Mouse (Mus musculus) midbrain, embryonic 10.5 days (tissue): ENCODE results near the gene Rasl10b. TPM values are rescaled to one million over a fixed set of nuclear protein-coding genes. Genes with fewer than 3 reads are reported as not detected.

Experiments used
- DNase-seq: peaks from one replicate; pipeline ENCODE4 v3.0.0-alpha.2; 2017; ENCODE audit warnings: low spot score
- H3K27ac ChIP-seq: fragments of 300-500 bp; sonication (generic); replicated peaks from 2 replicates; pipeline ENCODE4 v1.5.1; 2016; ENCODE audit warnings: mild to moderate bottlenecking
- H3K27me3 ChIP-seq: fragments of 300-500 bp; sonication (generic); 2 replicates; pipeline ENCODE4 v1.6.1; 2016; ENCODE audit warnings: low read depth, mild to moderate bottlenecking; ENCODE audit not compliant: poor library complexity, severe bottlenecking
- H3K36me3 ChIP-seq: fragments of 300-500 bp; sonication (generic); 2 replicates; pipeline ENCODE4 v1.6.1; 2016; ENCODE audit warnings: mild to moderate bottlenecking, moderate library complexity
- H3K4me1 ChIP-seq: fragments of 300-500 bp; sonication (generic); 2 replicates; pipeline ENCODE4 v1.6.1; 2016
- H3K4me3 ChIP-seq: fragments of 300-500 bp; sonication (generic); 2 replicates; pipeline ENCODE4 v1.5.1; 2016; ENCODE audit warnings: mild to moderate bottlenecking, moderate library complexity
- H3K9me3 ChIP-seq: fragments of 300-500 bp; sonication (generic); replicated peaks from 2 replicates; pipeline ENCODE4 v1.6.1; 2016; ENCODE audit warnings: mild to moderate bottlenecking
- WGBS: fragments of 180-500 bp; shearing (Covaris S2); methylation state at CpG from one replicate; pipeline ENCODE4 v1.1.7; 2016; 5-methylcytosine and 5-hydroxymethylcytosine counted together
- polyA plus RNA-seq: library from polyadenylated mRNA; unstranded; fragments of >200 nt; fragmentation: Nextera tagmentation; extraction: Ambion mirVana; gene quantifications from 2 replicates; pipeline ENCODE4 v1.2.1, GENCODE M21; 2016

Gene Rasl10b
- polyA plus RNA-seq: 3.9 and 6.5 TPM in 2 replicates

DNA sequence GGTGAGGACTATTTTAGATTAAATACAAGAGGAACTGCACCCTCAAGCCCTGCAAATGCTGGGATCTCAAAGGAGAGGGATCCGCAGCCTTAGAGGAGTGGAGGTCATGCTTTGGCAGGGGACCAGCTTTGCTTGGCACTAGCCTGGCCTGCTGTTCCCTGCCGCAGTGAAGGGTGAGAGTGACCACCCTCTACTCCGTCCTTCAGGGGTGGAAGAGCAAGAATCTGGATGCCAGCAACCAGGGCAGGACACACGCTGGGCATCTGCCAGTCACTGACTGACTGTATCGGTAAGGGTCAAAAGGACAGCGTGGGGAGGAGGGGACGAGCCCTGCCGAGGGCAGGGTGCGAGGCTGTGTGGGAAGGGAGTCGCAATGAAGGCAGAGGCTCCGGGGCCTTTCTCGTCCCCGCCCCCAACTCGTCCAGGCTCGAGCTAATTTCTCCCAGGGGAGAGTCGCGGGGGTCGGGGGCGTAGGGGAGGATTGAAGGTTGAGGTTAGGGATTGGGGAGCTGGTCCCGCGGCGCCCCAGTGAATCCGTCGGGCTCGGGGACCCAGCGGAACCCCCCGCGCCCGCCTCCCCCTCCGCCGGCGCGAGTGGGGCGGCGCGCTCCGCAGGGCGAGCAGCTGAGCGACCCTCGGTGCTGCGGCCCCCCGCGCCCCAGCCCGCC, at the start of gene Rasl10b:
TSS of gene Rasl10b (plus strand) at position 51 of the 668 bp plus-strand sequence.
- 2% methylated on average over 41 of the region's 44 CpGs for WGBS

DNA sequence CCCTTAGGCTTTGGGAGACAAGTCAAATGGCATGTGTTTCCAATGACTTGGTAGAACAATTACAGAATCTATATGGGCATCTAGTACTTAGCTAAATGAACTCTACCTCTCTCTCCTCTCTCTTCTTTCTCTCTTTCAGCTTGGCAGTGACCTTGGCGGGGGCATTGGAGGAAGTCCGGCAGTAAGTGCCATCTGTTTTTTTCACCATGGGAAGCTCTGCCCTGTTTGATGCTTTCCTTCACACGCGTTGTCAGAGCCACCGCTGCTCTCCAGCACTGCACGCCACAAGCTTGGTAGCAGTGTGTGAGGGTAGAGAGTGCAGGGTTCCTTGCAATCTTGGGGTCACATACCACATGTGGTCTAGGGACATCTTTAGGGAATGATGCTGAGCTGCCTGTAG, 44.3 kb upstream of the Rasl10b start:
- Histone ChIP-seq H3K27ac (no peak overlapping the region), H3K27me3 (no peaks in the 10 kb centered on the region), H3K36me3 (peaks cover 64% of the 10 kb centered on the region), H3K4me1 (no peaks in the 10 kb centered on the region), H3K9me3 (no peaks in the 10 kb centered on the region), H3K4me3 (no peak overlapping the region)
- no peak for DNase-seq
- 96% methylated on average over 6 of the region's 6 CpGs for WGBS

More for the DNA sequence above, at the start of gene Rasl10b:
- peak; percentile 55 for DNase-seq
- Histone ChIP-seq H3K4me3 (peak within 1 kb of the TSS; percentile 91), H3K27me3 (peaks cover 39% of the 10 kb centered on the region), H3K27ac (peak within 1 kb of the TSS; percentile 91), H3K36me3 (peaks cover 5% of the 10 kb centered on the region), H3K4me1 (peaks cover 29% of the 10 kb centered on the region), H3K9me3 (no peaks in the 10 kb centered on the region)

DNA sequence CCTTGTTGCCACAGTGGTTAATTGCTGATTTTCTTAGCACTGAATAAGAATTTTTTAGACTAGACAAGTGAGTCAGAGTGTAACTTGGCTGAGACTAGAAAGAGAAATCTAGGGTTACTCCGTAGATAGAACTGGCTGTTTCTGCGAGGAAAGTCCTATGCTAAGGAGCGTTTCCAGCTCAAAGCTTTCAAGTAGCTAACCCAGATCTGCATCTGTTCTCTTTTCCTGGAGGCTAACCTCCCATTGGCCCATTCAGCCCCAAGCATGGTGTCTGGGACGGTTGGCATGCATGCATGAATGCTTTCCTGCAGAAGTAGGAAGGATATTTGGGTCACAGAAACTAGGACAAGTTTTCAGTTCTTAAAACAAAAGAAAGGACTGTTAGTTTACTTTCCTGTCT, 37.7 kb upstream of the Rasl10b start:
- no peaks in the 10 kb centered on the region for H3K4me1 ChIP-seq
- 92% methylated on average over 4 of the region's 4 CpGs for WGBS
- no peaks in the 10 kb centered on the region for H3K9me3 ChIP-seq
- H3K27ac ChIP-seq: no peak overlapping the region
- no peaks in the 10 kb centered on the region for H3K27me3 ChIP-seq
- no peak for DNase-seq
- no peak overlapping the region for H3K4me3 ChIP-seq
- H3K36me3 ChIP-seq: peaks cover 98% of the 10 kb centered on the region

DNA sequence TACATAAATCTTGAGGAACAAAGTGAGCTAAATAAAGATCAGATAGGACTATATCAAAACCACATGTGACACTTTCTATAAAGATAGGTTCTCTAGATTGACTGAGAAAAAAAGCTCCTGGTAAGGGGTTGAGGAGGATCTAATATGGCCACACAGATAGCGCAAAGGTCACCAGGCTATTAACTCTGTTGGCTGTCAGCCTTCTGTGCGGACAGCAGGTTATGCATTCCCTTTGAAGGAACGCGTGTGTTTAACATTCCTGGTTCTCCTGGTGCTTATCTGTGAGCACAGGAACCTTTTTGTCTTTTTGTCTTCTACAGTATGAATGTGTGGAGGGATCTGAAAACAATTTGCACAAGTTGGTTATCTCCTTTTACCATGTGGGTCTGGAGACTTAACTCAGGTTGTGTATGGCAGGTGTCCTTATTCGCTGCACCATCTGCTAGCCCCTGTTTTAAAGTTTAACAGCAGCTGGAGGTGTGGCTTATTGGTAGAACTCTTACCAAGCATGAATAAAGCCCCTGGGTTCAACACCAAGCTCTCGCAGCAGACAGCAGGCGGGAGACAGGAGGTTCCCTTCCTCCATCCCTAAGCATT, 29.1 kb upstream of the Rasl10b start:
- Histone ChIP-seq H3K4me1 (0 out of 2 replicates have a peak, but pooled peaks cover 3% of the 10 kb centered on the region), H3K36me3 (peaks cover 49% of the 10 kb centered on the region), H3K27me3 (no peaks in the 10 kb centered on the region), H3K4me3 (no peak overlapping the region), H3K9me3 (no peaks in the 10 kb centered on the region), H3K27ac (no peak overlapping the region)
- no peak for DNase-seq
- WGBS: 87% methylated on average over 7 of the region's 7 CpGs

DNA sequence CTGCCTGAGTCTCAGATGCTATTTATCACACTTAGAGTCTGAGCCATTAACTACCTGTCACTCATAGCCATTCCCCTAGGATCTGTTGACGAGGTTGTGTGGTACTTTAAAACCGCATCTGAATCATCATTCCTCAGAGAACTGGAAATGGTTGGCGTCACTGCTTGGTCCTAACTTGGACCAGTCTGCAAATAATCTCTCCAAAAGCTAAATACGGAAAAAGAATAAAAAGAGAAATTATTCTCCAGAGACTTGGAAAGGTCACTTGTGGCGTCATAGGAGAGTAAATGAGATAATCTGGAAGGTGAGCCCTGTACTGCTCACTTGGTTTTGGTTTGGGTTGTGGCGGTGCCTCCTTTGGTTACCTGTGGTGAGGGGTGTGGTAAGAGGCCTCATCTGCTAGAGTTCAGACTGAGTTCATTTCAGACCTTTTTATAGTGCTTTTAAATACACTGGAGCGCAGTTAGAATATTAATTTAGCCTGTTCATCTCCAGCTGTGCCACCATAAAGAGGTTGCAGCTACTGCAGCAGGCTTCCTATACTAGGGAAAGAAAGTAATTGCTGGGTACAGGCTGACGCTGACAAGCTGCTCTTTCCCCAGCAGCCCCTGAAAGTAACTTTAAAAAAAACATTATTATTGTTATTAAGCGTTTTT, 25.9 kb upstream of the Rasl10b start:
- Histone ChIP-seq H3K36me3 (peaks cover 21% of the 10 kb centered on the region), H3K4me3 (no peak overlapping the region), H3K27ac (no peak overlapping the region), H3K27me3 (no peaks in the 10 kb centered on the region), H3K4me1 (0 out of 2 replicates have a peak, but pooled peaks cover 3% of the 10 kb centered on the region), H3K9me3 (no peaks in the 10 kb centered on the region)
- 86% methylated on average over 9 of the region's 9 CpGs for WGBS
- no peak for DNase-seq

DNA sequence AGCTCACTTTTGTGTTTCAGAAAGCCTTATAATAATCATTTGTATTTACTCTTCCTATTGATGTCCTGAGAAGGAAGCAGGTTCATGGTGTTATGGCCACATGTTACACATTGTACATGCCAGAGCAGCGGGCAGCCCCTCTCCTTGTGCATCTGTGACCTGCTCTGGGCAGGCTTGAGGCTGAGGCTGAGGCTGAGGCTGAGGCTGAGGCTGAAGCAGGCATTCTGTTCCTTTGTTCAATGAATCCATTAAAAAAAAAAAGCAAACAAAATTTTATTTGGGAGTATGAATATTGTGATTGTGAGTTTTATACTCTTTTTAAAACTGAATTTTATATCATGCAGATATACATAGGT, 25.4 kb upstream of the Rasl10b start:
- Histone ChIP-seq H3K4me1 (0 out of 2 replicates have a peak, but pooled peaks cover 3% of the 10 kb centered on the region), H3K27me3 (no peaks in the 10 kb centered on the region), H3K9me3 (no peaks in the 10 kb centered on the region), H3K27ac (no peak overlapping the region), H3K36me3 (peaks cover 21% of the 10 kb centered on the region), H3K4me3 (no peak overlapping the region)
- no peak for DNase-seq
- WGBS: 90% methylated on average over 1 of the region's 1 CpGs

DNA sequence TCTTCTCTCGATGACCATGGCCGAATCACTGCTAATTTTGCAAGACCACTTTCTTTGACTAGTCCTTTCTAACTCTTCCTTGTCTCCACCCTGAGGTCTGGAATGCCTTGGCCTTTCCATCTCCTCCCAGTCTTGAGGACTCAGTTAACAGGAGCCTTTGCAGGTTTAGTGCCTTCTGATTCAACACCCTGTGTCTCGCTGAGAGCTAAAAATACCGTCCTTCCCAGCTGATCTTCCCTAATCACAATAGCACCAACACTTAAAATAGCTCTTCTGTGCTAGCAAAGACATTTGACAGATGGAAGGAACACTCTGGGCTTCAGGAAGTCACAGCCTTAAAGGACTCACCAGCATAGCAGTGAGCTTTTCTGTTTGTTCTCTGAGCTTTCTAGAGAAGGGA, 15.9 kb upstream of the Rasl10b start:
- Histone ChIP-seq H3K4me3 (no peak overlapping the region), H3K9me3 (no peaks in the 10 kb centered on the region), H3K36me3 (peaks cover 79% of the 10 kb centered on the region), H3K4me1 (peaks cover 12% of the 10 kb centered on the region), H3K27me3 (no peaks in the 10 kb centered on the region), H3K27ac (no peak overlapping the region)
- 89% methylated on average over 4 of the region's 4 CpGs for WGBS
- DNase-seq: no peak

DNA sequence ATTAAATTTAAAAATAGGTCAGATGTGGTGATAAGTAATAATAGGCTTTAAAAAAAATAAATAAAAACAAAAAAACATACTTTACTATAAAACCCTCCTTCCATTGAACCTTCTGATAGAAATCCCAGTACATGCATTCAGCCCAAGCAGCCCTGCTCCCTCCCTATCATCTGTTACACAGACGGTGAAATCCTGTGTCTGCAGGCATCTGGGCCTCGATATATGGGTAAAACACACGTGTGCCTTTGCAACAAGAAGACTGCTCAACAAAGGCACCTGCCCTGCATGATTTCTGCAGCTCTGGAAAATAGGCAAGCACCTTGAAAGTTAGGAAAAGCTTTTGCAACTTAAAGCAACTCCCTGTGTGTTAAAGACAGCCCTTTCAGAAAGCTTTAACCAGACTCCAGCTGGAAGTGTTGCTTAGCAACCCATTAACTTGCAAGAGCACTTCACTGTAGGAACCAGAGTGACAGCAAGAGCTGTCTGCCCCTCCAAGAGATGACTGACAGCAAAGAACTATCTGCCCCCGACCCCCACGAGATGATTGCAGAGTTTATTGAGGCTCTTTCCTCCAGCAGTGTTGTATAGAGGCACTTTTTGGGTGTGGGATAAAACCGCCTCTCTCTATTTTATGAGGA, 14.0 kb upstream of the Rasl10b start:
- Histone ChIP-seq H3K36me3 (peaks cover 80% of the 10 kb centered on the region), H3K4me3 (no peak overlapping the region), H3K27ac (no peak overlapping the region), H3K9me3 (no peaks in the 10 kb centered on the region), H3K27me3 (no peaks in the 10 kb centered on the region), H3K4me1 (peaks cover 12% of the 10 kb centered on the region)
- DNase-seq: no peak
- 33% methylated on average over 6 of the region's 6 CpGs for WGBS

DNA sequence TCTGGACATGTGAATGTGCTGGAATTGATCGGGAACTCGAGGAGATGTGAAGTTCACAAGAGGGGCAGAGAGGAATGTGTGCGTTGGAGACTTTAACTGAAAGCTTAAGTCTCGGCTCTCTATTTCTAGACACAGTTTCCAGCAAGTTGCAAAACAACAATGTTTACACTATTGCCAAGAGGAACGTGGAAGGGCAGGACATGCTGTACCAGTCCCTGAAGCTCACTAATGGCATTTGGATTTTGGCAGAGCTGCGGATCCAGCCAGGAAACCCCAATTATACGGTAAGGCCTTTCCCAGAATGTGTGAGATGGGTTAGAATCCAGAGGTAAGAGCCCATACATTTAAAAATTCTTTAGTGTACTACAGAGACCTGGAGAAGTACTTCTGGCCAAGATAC, 11.3 kb upstream of the Rasl10b start:
- no peaks in the 10 kb centered on the region for H3K9me3 ChIP-seq
- no peak overlapping the region for H3K27ac ChIP-seq
- H3K27me3 ChIP-seq: no peaks in the 10 kb centered on the region
- H3K36me3 ChIP-seq: peaks cover 72% of the 10 kb centered on the region
- H3K4me1 ChIP-seq: peaks cover 12% of the 10 kb centered on the region
- WGBS: 90% methylated on average over 7 of the region's 7 CpGs
- no peak overlapping the region for H3K4me3 ChIP-seq
- DNase-seq: no peak

DNA sequence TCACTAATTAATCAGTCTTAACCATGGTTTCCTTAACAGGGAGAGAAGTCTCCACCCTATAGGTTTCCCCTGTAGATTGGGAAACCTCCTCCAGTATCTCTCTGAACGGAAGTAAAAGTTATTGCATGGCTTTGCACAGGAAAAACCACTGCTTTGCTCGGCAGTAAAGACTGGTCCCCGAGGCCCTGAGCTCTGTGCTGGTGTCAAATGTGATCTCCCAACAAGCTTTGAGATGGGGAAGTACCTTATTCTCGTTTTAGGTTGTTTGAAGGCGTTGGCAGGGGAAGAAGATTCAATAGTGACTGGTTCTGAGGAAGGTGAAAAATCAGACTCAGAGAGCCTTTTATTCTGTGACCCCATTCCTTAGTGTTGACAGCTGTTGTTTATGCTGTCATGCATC, 10.2 kb upstream of the Rasl10b start:
- Histone ChIP-seq H3K4me1 (peaks cover 12% of the 10 kb centered on the region), H3K27ac (no peak overlapping the region), H3K9me3 (no peaks in the 10 kb centered on the region), H3K27me3 (no peaks in the 10 kb centered on the region), H3K36me3 (peaks cover 72% of the 10 kb centered on the region), H3K4me3 (no peak overlapping the region)
- no peak for DNase-seq
- 87% methylated on average over 5 of the region's 5 CpGs for WGBS

DNA sequence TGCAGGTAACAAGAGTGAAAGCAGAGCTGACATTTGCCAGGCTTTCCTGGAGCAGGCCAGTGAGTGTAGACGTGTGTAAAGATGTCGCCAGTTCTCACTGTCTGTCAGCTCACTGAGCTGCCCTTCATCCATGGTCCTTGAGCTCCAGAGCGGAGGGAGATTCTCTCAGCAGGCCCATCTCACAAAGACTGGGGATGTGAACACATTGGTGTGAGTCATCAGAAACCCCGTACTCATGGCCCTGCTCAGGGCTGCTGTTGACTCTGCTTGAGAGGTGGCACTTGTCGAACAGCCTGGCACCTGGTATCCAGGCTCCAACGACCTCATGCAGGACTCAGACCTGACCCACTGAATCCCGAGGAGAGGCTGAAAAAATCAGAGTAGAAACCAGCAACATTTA, 5.2 kb upstream of the Rasl10b start:
- WGBS: 84% methylated on average over 7 of the region's 7 CpGs
- no peaks in the 10 kb centered on the region for H3K9me3 ChIP-seq
- H3K4me3 ChIP-seq: no peak overlapping the region
- H3K4me1 ChIP-seq: peaks cover 10% of the 10 kb centered on the region; the same call in 1 of the 2 replicates
- no peak for DNase-seq
- peaks cover 11% of the 10 kb centered on the region for H3K27me3 ChIP-seq
- H3K27ac ChIP-seq: no peak overlapping the region
- peaks cover 48% of the 10 kb centered on the region for H3K36me3 ChIP-seq

DNA sequence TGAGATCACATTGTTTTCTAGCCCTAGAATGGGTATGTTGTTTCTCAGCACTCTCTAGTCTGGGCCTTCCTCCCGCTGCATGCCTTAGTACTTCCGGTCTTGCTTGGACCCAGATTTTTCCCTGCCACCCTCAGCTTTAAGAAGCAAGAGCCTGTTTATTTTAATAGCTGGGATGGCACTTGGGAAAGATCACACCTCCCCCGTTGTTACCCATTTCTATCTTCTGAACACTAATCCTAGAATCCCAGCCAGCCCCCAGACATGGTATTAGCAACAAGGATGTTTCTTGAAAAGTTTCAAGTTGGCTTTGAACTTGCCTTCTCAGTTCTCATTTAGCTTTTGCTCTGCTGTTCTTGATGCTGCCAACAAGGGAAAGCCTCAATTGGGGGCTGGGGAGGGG, 2.5 kb upstream of the Rasl10b start:
- H3K9me3 ChIP-seq: no peaks in the 10 kb centered on the region
- peaks cover 29% of the 10 kb centered on the region for H3K4me1 ChIP-seq
- no peak overlapping the region for H3K4me3 ChIP-seq
- no peak overlapping the region for H3K27ac ChIP-seq
- H3K36me3 ChIP-seq: peaks cover 31% of the 10 kb centered on the region
- H3K27me3 ChIP-seq: peaks cover 25% of the 10 kb centered on the region
- 73% methylated on average over 3 of the region's 3 CpGs for WGBS
- DNase-seq: no peak

DNA sequence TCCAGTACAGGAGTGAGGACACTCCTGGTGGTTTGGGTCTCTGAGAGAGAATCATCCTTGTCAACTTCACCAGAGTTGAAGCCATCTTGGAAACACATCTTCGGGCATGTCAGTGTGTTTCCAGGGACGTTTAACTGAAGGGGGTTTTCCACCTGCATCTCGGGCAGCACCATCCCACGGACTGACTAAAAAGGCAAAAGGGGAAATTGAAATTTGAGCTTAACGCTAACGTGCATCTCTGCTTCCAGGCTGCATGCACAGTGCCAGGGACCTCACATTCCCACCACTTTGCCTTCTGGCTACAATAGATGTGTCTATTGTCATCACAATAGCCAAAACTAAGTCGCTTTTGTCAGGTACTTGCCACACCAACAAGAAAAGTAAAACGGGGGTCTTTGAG, 695 bp upstream of the Rasl10b start:
- no peak for DNase-seq
- Histone ChIP-seq H3K4me1 (peaks cover 29% of the 10 kb centered on the region), H3K27ac (no peak overlapping the region), H3K36me3 (peaks cover 15% of the 10 kb centered on the region), H3K9me3 (no peaks in the 10 kb centered on the region), H3K4me3 (no peak overlapping the region), H3K27me3 (peaks cover 37% of the 10 kb centered on the region)
- WGBS: 51% methylated on average over 8 of the region's 8 CpGs
